Mouse (Mus musculus): Measurements from ENCODE around the gene Cldn9.

- no peak for TF ChIP-seq POLR2A (IDR thresholded peaks at IDR 0.05; ENCODE audit: borderline replicate concordance, insufficient read depth, low read length)
- no peak for TF ChIP-seq CTCF (IDR thresholded peaks at IDR 0.05; ENCODE audit: borderline replicate concordance, insufficient read depth, low read depth, low read length)
Observed at GRCm38 (mm10) chr17:23683856-23684672, at the start of gene Cldn9.

Data from cerebellum, adult 2 months (tissue).